Mouse (Mus musculus): ENCODE measurements around the gene Setdb2.

Gene Setdb2

GRCm38 (mm10) chr14:59370348-59371068 is 70.2 kb downstream of the Setdb2 start:
- no peak for DNase-seq (ENCODE audit: low spot score in 2 of 2)

GRCm38 (mm10) chr14:59366386-59367105 is 74.1 kb downstream of the Setdb2 start:
- no peak for DNase-seq (ENCODE audit: low spot score in 2 of 2)

- no peak for DNase-seq (ENCODE audit: low spot score in 2 of 2)
Observed at GRCm38 (mm10) chr14:59365244-59365644, 75.4 kb downstream of the Setdb2 start, which contains the start of gene Phf11d. TSS of gene Phf11d (minus strand) at chr14:59365470.
